Mouse (Mus musculus): ENCODE data around the gene Spata32.
A peak's percentile ranks its signal among the peaks of the same experiment; 100 is the strongest.

Gene Spata32

DNA sequence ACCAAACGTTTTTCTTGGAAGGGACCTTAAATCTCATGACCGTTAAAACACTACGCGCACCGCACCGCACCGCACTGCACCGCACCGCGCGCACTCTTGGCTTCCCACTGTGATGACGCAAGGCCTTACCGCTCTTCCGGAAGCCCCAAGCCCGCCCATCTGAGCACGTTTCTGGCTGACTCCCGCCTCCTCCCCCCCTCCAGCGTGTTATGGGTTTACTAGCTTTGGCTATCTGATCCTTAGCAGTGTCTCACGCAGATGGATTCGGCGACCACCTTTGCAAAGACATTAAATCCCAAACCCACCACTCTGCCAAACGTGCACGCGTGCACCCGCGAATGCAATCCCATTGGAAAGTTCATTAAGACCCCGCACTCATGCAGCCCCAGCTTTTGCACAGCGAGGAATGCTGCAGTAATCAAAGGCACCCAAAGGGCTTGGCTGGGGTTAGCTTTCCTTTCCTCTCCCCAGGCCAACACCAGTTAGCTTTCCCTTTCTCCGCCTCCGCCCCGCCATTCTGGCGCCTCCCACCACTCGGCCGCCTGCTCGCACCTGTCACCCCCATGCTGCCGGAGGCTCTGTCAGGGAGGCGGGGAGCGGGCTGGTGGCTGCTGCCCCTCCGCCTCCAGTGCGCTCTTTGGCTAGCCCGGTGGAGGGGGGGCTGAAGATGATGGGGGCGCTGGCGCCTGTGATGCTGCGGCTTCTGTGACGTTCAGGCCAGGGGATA is at the start of gene Spata32:
TSS of gene Spata32 (minus strand) at position 643 of the 727 bp plus-strand sequence.
- DNase-seq, result peak; percentile 56

DNA sequence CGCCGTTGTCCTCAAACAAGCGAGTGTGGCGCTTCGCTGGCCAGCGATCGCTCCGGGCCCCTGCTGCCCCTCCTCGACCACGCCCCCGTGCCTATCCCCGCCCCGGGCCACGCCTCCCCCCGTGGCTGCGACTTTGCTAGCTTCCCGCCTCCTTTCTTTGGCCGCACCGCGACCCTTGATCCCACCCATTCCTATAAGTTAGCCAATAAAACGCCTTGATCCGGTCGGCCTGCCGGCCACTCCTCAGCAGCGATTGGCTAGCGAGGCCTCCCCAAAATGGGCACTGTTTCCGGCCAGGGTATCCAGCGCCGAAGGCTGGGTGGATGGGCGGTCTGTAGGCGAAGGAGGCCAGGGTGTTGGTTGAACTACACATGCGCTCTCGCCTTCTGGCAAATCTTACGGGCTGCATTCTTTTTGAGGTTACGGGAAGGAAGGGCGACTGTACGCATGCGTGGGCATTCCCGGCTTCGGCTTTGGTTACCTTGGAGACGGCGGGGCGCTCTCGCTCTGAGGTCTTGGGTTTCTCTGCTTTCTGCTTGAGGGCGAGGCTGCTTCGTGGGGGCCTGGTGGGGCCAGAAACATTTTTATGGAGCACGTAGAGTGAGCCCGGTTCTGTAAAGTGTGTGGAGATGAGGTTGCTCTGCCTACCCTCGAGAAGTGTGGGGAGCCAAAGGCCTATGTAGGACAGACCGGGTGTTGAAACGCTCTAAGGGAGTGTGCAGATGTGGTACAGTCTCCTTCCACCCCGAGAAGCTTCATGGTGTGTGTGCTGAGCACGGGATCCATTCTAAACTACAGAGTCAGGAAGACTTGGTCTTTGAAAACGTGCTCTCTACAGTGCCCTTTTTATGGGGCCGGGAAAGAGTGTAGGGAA is 49.4 kb upstream of the Spata32 start, which contains the start of gene Map3k14:
TSS of gene Map3k14 (minus strand) at position 127 of the 874 bp plus-strand sequence.
- DNase-seq, result peak; percentile 99

DNA sequence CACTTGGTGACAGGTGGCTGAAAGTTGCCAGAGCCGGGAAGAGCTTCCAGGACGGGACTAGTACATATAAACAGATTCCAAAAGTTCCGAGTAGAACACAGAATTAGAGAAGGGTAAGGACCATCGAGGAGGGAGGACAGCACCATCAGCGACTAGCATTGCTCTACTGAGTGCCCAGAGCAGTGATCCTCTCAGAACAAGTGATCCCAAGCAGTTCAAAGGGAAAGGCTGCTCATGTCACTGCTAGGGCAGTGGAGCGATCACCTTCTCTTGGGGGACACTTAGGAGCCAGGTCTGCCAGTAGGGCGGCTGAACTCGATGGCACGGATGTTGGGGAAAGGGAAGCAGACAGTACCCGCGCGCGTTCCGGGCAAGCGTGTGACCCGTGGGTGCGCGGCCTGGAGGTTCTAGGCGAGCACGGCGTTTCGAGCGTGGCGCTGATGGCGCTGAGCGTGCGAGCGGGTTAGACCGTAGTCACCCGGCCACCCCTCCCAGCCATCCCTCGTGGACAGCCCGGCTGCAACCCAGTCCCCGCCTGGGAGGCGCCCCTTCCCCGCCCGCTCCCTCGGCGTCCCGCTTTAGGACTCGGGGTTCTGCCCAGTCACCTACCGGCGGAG is 48.6 kb upstream of the Spata32 start:
- no peak for DNase-seq

DNA sequence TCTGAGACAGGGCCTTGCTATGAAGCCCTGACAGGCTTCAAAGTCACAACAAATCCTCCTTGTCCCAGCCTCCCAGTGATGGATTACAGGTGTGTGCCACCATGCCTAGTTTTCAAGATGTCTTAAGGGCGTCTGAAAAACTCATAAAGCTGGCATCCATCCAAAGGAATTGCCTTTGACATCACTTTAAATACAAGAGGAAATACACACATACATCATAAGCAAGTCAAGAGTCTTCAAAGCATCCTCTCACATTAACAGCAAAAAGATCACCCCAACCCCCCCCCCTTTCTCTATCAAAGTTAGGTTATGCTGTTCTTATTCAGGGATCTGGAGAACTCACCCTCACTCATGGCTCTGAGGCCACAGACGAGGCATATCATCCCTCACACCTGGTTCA is 47.6 kb upstream of the Spata32 start:
- DNase-seq, result no peak

DNA sequence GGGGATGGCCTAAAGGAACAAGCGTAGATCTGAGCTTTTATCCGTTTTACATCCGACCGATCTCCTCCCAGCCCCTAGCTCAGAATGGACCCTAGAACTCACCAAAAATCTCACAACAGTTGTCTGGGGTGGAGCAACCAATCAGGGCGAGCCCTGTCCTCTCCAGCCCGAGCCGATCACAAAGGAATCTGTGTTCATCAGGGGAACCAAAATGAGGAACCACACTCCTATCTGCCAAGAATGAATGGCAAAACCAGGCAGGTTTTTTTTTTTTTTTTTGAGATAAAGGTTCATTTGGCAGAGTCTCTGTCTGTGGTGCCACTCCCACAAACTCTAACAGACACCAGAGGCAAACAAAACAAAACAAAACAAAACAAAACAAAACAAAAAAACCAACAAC is 47.0 kb upstream of the Spata32 start:
- no peak for DNase-seq

DNA sequence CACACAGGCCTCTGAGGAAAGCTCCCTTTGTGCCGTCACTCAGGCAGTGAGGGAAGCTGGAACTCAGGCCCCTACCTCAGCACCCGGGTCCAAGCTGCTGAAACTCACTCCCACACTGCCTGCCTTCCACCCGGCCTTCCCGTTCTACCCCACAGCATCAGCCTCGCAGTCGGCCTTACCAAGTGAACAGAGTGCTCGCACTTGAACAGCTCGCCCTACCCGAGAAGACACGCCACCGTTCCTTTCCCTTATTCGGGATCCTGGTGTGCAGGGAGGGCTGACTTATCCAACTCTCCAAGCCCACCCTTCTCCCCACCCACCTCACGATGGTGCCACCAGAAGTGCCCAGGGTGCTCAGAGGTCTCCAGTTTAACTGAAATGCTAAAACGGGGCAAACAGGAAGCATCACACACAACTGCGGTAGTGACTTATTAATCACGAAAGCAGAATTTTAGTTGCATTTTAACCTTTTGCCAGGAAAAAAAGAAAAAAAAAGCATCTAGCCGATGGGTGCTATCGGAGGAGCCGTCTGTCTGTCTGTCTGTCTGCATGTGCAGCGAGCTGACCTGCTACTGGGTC is 46.3 kb upstream of the Spata32 start:
- peak; percentile 41 for DNase-seq

DNA sequence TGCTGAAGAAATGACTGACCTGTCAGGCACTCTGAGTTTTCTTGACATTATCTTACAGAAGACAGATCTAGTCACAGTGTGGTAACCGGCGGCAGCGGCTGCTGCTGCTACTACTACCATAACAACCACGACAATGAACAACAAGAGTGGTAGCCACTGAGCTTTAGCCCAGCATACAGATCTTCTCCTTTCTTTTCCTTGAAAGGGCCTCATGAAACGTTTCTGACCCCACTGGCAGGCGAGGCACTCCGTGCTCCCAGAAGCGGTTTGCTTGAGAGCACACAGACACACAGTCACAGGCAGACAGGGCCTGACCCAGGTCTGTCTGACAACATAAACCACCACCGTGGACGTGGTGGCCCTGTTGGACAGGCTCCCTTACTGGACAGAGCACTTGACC is 45.3 kb upstream of the Spata32 start:
- no peak for DNase-seq

DNA sequence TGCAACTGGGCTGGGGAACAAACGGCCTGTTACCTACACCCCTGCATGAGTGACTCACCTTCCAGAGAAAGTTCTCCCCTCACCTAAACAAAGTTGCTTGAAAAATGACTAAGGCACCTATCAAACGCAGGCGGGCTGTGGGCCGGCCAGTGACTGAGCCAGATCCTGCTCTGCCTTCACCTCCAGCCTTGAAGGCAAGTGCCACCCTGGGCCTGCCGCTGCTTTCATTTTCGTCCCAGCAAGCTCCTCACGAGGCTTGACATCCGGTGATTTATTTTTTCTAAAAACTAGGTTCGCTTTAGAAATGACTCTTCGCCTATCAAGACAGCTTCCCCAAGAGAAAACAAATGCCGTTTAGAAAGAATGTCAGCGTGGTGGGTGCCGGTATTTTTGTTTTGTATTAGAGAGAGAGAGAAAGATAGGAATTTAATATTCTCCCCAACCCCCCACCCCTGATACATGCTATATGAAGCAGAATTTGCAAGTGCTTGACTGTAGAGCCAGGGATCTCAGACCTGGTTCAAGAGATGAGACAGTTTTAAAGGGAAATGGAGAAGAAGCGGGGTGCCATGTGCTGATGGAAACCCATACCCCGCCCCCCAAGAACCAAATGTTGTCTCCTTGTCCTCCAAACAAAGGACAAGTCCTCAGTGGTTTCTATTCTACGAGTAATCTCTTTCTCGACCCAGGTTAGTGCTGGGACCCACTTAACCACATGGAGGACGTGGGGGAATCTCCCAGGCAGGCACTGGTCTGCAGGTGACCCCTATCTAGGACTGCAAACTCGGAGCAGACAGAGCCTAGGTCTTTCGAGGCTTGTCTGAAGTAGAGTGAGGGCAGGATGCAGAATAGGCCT is 44.4 kb upstream of the Spata32 start:
- DNase-seq, result peak; percentile 47

DNA sequence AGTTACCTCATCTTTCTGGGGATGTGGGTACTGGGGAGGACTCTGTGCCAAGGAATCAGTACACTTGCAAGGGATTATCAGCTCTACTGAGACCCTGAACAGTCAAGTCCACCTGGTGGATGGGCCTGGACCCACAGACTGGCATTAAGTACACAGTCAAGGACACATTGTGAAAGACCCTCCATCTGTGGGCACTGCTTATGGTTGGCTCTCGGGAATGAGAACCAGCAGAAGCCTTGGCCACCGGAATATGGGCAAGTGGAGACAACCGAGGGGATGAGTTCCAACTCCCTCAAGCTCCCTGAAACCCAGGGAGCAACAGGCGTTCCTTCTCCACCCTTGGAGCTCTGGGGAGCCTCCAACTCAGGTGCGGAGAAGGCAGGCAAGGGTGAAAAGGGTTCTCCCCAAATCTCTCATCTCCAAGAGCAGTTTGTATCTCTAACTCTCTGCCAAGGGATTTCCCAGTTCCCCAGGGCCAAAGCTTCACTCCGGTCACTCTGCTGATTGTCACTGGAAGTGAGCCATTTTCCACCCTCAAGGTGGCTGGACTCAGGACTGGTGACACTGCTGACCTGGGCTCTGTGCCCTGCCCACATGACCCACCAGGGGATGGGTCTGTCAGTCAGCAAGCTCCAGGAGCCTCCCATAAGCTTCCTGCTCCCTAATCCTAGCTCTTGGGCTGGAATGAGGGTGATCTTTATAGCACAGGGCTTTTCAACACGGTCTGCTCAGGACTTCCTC is 43.6 kb upstream of the Spata32 start:
- peak; percentile 52 for DNase-seq

DNA sequence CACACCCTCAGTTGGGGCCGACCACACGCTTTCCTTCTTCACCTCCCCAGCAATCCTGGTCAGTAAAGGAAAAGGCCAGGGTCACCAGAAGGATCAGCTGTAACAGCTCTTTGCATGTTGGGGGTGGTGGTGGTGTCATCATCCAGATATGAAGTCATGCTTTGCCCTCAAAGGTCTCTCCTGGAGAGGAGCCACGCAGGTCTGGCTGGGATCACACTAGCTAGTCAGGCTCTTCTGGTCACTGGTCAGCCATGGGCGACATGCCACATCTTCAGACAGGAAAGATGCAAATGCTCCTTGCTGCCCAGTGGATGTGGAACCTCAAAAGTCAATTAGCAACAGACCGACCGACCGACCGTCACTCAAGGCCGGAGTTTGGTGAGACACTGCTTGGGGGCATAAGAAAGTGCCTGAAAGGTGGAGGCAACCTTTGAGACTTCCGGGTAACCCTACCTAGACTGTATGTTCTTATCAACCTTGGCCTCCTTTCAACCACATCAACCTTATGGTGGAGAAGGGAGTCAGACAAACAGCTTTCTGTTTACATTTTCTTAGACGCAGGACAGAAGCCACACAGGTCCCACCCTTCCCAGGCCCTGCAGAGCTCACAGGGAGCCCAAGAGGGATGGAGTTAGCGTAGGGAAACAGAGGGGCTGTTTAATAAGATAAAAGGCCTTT is 42.4 kb upstream of the Spata32 start:
- DNase-seq, result no peak

DNA sequence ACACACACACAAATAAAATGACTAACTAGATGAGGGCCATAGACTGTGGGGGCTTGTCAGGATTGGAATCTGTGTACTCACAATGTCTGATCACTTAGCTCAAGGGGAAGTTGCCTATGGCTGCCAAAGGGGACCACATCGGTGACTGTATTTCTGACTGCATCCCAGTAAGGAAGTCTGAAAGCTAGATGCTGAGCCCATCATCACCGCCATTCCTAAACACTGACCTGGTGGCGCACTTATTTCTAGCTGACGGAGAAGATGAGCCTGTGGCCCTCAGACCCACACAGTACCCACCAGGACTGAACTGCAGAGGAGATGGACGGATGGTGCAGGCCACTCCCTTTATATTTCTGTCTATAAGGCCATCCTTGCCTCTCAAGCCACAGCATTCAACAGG is 41.8 kb upstream of the Spata32 start:
- DNase-seq, result no peak

DNA sequence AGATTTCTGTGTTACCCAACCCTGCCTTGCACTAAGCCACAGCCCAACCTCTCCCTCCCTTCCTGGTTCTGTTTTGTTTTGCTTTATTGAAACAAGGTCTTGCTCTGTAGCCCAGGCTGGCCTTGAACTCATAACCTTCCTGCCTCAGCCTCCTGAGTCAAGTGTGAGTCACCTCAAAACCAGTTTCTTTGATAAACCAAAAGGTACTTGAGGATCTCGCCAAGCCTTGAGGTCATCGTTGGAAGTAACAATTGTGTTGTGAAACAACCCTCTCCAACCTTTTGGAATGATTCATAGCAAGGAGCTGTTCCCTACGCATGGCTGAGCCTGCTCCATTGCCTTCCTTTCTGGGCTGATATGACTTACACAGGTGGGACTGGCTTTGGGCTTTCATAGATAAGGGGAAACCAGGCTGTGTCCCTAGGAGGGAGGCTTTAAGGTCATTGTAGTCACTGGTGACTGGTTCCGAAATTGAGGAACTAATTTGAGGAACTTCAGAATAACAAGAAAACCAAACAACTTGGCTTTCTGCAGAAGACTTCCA is 39.8 kb upstream of the Spata32 start:
- no peak for DNase-seq

DNA sequence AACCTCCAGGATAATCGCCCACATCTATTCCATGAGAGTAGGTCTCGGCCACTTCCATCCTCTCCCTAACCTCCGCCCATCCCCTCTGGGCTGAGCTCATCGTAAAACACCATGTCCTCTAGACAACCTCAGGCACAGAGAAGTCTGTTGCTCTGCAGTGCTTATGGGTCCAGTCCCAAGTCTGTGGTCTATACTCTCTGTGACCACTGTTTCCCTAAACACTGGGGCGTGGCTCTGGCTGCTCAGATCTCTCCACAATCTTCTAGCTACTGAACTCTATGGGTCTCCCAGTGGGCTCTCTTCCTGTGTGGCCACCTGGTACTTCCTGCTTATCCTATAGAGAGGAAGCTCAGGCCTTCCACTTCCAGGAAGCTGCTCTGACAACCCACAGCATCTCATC is 35.4 kb upstream of the Spata32 start:
- no peak for DNase-seq

DNA sequence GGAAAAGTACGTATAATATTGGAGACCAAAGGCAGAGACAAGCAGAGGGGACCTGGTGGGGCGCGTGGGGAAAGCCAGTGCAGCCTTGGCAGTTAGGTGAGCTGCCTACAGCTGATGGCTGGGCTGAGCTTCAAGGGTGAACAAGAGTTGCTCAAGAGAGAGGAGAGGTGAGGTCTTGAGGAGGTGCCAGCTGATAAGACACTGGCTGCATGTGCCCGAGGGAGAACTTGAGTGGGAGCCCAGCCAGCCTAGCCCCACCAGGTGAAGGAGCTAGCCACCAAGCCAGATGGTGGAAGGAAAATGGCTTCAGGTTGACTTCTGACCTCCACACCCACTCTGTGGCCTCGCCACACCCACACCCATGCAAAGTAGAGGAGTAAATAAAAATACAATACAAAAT is 34.1 kb upstream of the Spata32 start:
- DNase-seq, result no peak

DNA sequence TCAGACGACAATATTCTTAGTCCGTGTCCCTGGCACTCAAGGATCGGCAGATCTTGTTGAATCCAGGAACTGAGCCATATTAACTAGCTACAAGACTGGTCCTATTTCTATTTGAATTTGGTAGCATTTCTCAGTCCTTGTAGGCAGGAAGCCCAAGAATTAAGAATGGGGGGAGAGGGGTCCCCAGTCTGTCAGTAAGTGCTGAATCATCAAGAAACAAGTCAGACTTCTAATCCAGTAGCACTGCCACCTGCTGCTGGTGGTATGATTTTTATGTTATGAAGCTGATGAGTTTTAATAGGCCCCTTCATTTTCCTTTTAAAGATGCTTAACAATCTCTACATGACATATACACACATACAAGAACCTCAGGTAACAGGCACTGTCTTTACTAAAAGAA is 32.1 kb upstream of the Spata32 start:
- DNase-seq, result no peak

DNA sequence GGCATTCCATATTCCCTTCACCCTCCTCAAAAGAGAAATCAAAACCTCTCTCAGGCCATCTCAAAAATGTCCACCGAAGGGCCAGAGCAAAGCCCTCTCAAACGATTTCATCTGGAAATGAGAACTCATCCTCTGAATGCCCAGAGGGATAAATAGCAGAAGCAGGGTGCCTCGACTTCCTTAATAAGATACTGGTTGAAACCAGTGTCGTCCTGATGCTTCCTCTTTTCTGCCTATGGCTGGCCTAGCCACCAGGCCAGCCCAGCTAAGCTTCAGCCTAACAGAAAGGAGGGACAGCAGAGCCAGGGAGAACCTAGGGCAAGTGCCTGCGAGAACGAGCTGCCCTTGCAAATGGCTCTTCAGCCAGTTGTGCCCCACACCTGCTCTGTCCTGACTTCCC is 31.3 kb upstream of the Spata32 start:
- no peak for DNase-seq

DNA sequence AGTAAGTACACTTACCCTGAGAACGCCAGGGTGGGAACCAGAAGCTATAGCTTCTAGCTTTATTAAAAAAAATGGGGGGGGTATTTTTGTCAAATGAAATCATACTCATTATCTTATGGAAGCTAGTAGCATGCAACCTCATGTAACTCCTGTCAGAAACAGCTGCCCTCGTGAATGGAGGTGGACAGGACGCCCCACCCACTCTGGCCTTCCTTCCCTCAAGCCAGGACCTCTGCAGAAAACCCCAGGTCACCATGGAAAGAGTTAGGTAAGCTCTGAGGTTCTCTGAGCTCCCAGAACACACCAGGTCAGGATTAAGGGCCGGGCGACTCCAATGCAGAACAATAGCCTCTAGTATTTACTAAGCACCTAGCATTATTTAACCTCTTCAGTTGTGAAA is 30.6 kb upstream of the Spata32 start:
- no peak for DNase-seq

DNA sequence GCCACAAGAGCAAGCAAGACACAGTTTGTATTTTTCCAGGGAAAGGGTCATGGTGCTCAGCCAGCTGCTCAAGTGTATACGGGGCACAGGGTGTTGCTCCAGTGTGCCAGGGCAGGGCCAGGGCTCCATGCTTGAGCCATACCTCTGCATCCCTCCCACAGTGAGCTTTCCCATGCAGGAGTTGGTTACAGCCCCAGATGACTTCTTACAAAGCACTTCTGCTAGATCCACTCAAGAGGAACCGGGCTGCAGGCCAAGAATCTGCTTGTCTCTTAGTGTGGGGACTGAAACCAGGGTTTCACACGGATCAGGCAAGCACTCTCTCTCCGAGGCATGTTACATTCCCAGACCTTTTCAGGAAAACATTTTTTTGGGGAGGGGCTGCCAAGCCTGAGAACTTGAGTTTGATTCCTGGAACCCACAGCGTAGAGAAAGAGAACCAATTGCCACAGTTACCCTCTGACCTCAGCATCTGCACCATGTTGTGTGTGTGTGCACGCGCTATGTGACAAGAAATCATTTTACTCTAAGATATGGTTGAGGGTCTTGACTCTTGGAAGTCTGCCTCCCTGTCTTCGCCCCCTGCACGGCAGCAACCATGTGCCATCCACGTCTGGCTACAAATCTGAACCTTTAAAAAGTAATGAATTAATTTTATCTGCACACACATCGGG is 29.4 kb upstream of the Spata32 start:
- DNase-seq, result peak; percentile 89

DNA sequence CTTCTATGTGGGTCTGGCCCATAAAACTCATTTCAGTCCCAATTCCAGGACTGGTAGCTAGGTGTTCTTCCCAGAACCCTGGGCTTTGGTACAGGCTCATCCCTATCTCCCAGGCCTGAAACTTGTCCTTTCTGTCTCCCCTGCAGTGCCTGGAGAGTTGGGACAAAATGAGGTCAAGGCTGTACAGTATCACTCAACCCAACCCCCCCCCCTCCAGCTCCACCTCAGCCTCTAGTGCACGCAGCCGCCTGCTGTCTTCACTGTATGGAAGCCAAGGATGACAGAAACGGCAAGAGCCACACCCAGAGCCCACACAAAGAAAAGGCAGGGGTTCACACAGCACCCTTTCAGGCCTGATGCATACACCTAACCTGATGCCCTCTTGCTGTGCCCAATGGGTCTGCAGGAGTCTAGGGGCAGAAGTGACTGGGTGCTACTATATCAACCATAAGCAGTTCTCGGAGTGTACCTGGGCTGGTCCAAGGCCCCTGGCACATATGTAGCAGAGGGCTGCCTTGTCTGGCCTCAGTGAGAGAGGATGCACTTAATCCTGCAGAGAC is 28.6 kb upstream of the Spata32 start:
- DNase-seq, result no peak
